Mouse (Mus musculus): ENCODE results near the gene Mylip.
A peak's percentile ranks its signal among the peaks of the same experiment; 100 is the strongest.

Mylip gene

GRCm38 (mm10) chr13:45389448-45390311 is at the start of gene Mylip:
Mylip (plus strand) TSS chr13:45389742.
- DNase-seq (ENCODE audit: extremely low spot score), result peak; percentile 98

- no peak for DNase-seq (ENCODE audit: extremely low spot score)
Observed at GRCm38 (mm10) chr13:45341991-45342390, 47.6 kb upstream of the Mylip start.

GRCm38 (mm10) chr13:45343541-45343940 is 46.0 kb upstream of the Mylip start:
- DNase-seq (ENCODE audit: extremely low spot score), result no peak

- no peak for DNase-seq (ENCODE audit: extremely low spot score)
Observed at GRCm38 (mm10) chr13:45343966-45344365, 45.6 kb upstream of the Mylip start.

- DNase-seq (ENCODE audit: extremely low spot score), result peak; percentile 24
Observed at GRCm38 (mm10) chr13:45345471-45346159, 43.9 kb upstream of the Mylip start.

- no peak for DNase-seq (ENCODE audit: extremely low spot score)
Observed at GRCm38 (mm10) chr13:45351483-45351882, 38.1 kb upstream of the Mylip start.

- no peak for DNase-seq (ENCODE audit: extremely low spot score)
Observed at GRCm38 (mm10) chr13:45354824-45355223, 34.7 kb upstream of the Mylip start.

GRCm38 (mm10) chr13:45358208-45358607 is 31.3 kb upstream of the Mylip start:
- DNase-seq (ENCODE audit: extremely low spot score), result no peak

- no peak for DNase-seq (ENCODE audit: extremely low spot score)
Observed at GRCm38 (mm10) chr13:45358676-45359323, 30.7 kb upstream of the Mylip start.

GRCm38 (mm10) chr13:45365788-45366187 is 23.8 kb upstream of the Mylip start:
- no peak for DNase-seq (ENCODE audit: extremely low spot score)

- DNase-seq (ENCODE audit: extremely low spot score), result no peak
Observed at GRCm38 (mm10) chr13:45371673-45372072, 17.9 kb upstream of the Mylip start.

GRCm38 (mm10) chr13:45372456-45372855 is 17.1 kb upstream of the Mylip start:
- no peak for DNase-seq (ENCODE audit: extremely low spot score)

- DNase-seq (ENCODE audit: extremely low spot score), result no peak
Observed at GRCm38 (mm10) chr13:45374846-45375245, 14.7 kb upstream of the Mylip start.

GRCm38 (mm10) chr13:45382208-45382607 is 7.3 kb upstream of the Mylip start:
- no peak for DNase-seq (ENCODE audit: extremely low spot score)

- no peak for DNase-seq (ENCODE audit: extremely low spot score)
Observed at GRCm38 (mm10) chr13:45384636-45385035, 4.9 kb upstream of the Mylip start.

GRCm38 (mm10) chr13:45385521-45385920 is 4.0 kb upstream of the Mylip start:
- DNase-seq (ENCODE audit: extremely low spot score), result no peak

- no peak for DNase-seq (ENCODE audit: extremely low spot score)
Observed at GRCm38 (mm10) chr13:45386253-45386652, 3.3 kb upstream of the Mylip start.

- DNase-seq (ENCODE audit: extremely low spot score), result no peak
Observed at GRCm38 (mm10) chr13:45387231-45387630, 2.3 kb upstream of the Mylip start.

- DNase-seq (ENCODE audit: extremely low spot score), result no peak
Observed at GRCm38 (mm10) chr13:45388254-45388805, 1.2 kb upstream of the Mylip start.

GRCm38 (mm10) chr13:45388889-45389288 is 653 bp upstream of the Mylip start:
- DNase-seq (ENCODE audit: extremely low spot score), result no peak

GRCm38 (mm10) chr13:45390312-45390961 is 895 bp downstream of the Mylip start:
- DNase-seq (ENCODE audit: extremely low spot score), result no peak
